Mouse (Mus musculus): Measurements from ENCODE around the gene Wapl. TPM values are rescaled to one million over a fixed set of nuclear protein-coding genes. Genes with fewer than 3 reads are reported as not detected.

Wapl gene
- polyA plus RNA-seq (2012; rRNA removed) = 21.4 and 22.4 TPM in 2 replicates

DNA sequence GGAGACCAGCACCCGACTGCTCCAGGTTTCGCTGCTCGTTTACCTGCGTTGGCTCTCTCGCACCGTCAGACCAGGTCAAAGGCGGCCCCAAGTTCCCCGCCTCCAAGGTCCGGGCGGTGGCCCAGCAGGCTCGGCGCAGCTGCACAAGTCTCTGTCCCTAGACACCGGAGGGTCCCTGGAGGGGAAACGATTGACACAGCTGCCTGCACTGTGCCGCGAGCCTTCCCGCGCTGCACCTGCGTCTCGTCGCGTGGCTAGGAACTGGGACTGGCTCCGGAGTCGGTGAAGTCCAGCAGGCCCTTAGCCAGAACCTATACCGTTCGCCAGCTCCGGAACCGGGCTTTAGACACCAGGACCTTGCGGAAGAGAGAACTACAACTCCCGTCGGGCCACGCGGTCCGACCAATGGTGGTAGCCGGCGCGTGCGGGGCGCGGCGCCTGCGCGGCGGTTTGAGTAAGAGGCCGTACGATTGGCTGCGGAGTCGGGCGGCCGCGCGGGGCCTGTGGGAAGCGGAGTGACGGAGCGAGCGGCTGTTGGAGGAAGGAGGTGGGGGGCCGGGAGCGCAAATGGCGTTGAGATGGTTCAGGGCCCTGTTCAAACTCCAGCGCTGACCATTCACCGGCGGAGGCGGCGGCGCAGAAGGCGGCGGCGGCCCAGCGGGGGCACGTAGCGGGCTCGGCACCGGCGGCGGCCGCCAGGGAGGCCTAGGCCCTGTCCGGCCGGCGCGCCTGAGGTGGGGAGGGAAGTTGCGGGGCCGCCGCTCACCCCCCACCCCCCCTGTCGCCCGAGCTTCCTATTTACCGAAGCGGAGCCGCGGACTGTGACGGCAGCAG is at the start of gene Wapl:
Wapl (plus strand) TSS at position 534 of the 834 bp plus-strand sequence.
- Histone ChIP-seq H3K27me3 (ENCODE audit: control insufficient read depth, insufficient read depth, low read length) (no peaks in the 10 kb centered on the region), H3K4me3 (replicated peaks; ENCODE audit: insufficient read depth, low read depth, low read length) (peak within 1 kb of the TSS; percentile 81), H3K27ac (ENCODE audit: insufficient read depth, low read length) (peak within 1 kb of the TSS; percentile 78), H3K4me1 (ENCODE audit: control insufficient read depth, insufficient read depth, low read length) (no peaks in the 10 kb centered on the region)
- TF ChIP-seq CTCF (IDR thresholded peaks at IDR 0.05; ENCODE audit: borderline replicate concordance, insufficient read depth, low read depth, low read length) (no peak), POLR2A (IDR thresholded peaks at IDR 0.05; ENCODE audit: borderline replicate concordance, insufficient read depth, low read length) (peak; percentile 70)
- DNase-seq = peak; percentile 97 to 98
- WGBS = under 1% methylated on average over 82 of the region's 90 CpGs

DNA sequence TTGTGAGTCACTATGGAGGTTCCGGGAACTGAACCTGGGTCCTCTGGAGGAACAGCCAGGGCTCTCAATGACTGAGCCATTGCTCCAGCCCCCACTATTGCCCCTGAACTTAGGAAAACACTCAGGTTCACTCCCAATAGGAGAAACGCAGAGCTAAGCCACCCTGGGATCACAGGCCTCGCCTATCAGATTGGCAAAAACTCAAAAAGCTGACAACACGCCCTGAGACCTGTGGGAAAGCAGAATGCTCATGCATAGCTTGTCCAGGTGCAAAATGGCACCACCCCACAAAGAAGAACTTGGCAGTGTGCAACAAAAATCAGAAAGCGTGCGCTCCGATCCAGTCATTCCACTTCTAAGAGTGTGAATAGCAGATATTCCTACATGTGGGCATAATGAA is 46.9 kb upstream of the Wapl start:
- WGBS = 81% methylated on average over 7 of the region's 7 CpGs
- no peaks in the 10 kb centered on the region for H3K4me1 ChIP-seq (ENCODE audit: control insufficient read depth, insufficient read depth, low read length)
- H3K27ac ChIP-seq (ENCODE audit: insufficient read depth, low read length) = no peak overlapping the region
- TF ChIP-seq POLR2A (IDR thresholded peaks at IDR 0.05; ENCODE audit: borderline replicate concordance, insufficient read depth, low read length) = no peak
- no peak for TF ChIP-seq CTCF (IDR thresholded peaks at IDR 0.05; ENCODE audit: borderline replicate concordance, insufficient read depth, low read depth, low read length)
- no peak for DNase-seq
- no peaks in the 10 kb centered on the region for H3K27me3 ChIP-seq (ENCODE audit: control insufficient read depth, insufficient read depth, low read length)
- no peak overlapping the region for H3K4me3 ChIP-seq (replicated peaks; ENCODE audit: insufficient read depth, low read depth, low read length)

- TF ChIP-seq POLR2A (IDR thresholded peaks at IDR 0.05; ENCODE audit: borderline replicate concordance, insufficient read depth, low read length) = no peak
- TF ChIP-seq CTCF (IDR thresholded peaks at IDR 0.05; ENCODE audit: borderline replicate concordance, insufficient read depth, low read depth, low read length) = no peak
- WGBS = 72% methylated on average over 10 of the region's 10 CpGs
- Histone ChIP-seq H3K4me3 (replicated peaks; ENCODE audit: insufficient read depth, low read depth, low read length) (no peak overlapping the region), H3K4me1 (ENCODE audit: control insufficient read depth, insufficient read depth, low read length) (no peaks in the 10 kb centered on the region), H3K27ac (ENCODE audit: insufficient read depth, low read length) (no peak overlapping the region), H3K27me3 (ENCODE audit: control insufficient read depth, insufficient read depth, low read length) (no peaks in the 10 kb centered on the region)
- no peak for DNase-seq
Measured at GRCm38 (mm10) chr14:34632722-34633448, 40.8 kb upstream of the Wapl start.

DNA sequence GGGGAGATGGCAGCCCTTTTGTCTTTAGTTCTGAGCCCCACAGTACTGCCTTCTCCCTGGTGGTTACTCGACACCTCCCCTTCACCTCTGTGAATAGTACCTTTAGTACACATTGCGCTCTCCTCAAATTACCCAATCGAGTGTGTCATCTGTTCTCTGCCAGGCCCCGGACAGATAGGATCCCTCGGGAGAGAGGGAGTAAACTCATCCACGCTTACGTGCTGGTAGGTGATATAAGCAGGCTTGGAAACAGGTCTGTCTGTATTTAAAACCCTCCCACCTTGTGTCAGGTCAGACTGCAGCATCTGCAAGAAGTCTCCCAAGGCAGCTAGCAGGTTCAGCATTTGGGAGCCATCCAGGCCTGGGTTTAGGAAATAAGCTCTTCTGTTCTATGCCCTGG is 38.5 kb upstream of the Wapl start:
- TF ChIP-seq CTCF (IDR thresholded peaks at IDR 0.05; ENCODE audit: borderline replicate concordance, insufficient read depth, low read depth, low read length) (no peak), POLR2A (IDR thresholded peaks at IDR 0.05; ENCODE audit: borderline replicate concordance, insufficient read depth, low read length) (no peak)
- no peak overlapping the region for H3K4me3 ChIP-seq (replicated peaks; ENCODE audit: insufficient read depth, low read depth, low read length)
- no peak overlapping the region for H3K27ac ChIP-seq (ENCODE audit: insufficient read depth, low read length)
- no peaks in the 10 kb centered on the region for H3K27me3 ChIP-seq (ENCODE audit: control insufficient read depth, insufficient read depth, low read length)
- 46% methylated on average over 7 of the region's 7 CpGs for WGBS
- DNase-seq = no peak
- no peaks in the 10 kb centered on the region for H3K4me1 ChIP-seq (ENCODE audit: control insufficient read depth, insufficient read depth, low read length)

GRCm38 (mm10) chr14:34635721-34636120 is 38.0 kb upstream of the Wapl start:
- Histone ChIP-seq H3K4me1 (ENCODE audit: control insufficient read depth, insufficient read depth, low read length) (no peaks in the 10 kb centered on the region), H3K27ac (ENCODE audit: insufficient read depth, low read length) (no peak overlapping the region), H3K4me3 (replicated peaks; ENCODE audit: insufficient read depth, low read depth, low read length) (no peak overlapping the region), H3K27me3 (ENCODE audit: control insufficient read depth, insufficient read depth, low read length) (no peaks in the 10 kb centered on the region)
- 89% methylated on average over 6 of the region's 6 CpGs for WGBS
- no peak for DNase-seq
- TF ChIP-seq POLR2A (IDR thresholded peaks at IDR 0.05; ENCODE audit: borderline replicate concordance, insufficient read depth, low read length) = no peak
- no peak for TF ChIP-seq CTCF (IDR thresholded peaks at IDR 0.05; ENCODE audit: borderline replicate concordance, insufficient read depth, low read depth, low read length)

DNA sequence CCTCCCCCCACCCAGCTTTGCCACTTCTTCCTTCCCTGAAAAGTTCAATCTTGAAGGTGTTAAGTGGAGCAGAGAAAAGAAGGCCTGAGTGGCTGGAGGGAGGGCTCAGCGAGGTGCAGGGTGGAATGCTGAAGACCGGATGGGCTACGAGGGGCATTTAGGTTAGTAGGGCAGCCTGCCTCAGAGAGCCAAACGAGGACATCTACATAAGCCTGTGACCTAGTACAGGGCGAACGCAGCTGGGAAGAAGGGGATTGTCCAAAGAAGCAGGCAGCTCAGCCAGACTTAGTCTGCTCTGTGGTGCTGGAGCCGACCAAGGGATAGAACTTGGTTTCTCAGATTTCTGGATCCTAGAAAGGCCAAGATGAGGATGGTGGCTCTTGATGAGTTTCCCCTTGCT is 29.6 kb upstream of the Wapl start:
- Histone ChIP-seq H3K4me3 (replicated peaks; ENCODE audit: insufficient read depth, low read depth, low read length) (no peak overlapping the region), H3K4me1 (ENCODE audit: control insufficient read depth, insufficient read depth, low read length) (no peaks in the 10 kb centered on the region), H3K27me3 (ENCODE audit: control insufficient read depth, insufficient read depth, low read length) (no peaks in the 10 kb centered on the region), H3K27ac (ENCODE audit: insufficient read depth, low read length) (no peak overlapping the region)
- DNase-seq = no peak
- 79% methylated on average over 7 of the region's 7 CpGs for WGBS
- TF ChIP-seq CTCF (IDR thresholded peaks at IDR 0.05; ENCODE audit: borderline replicate concordance, insufficient read depth, low read depth, low read length) = no peak
- TF ChIP-seq POLR2A (IDR thresholded peaks at IDR 0.05; ENCODE audit: borderline replicate concordance, insufficient read depth, low read length) = no peak

DNA sequence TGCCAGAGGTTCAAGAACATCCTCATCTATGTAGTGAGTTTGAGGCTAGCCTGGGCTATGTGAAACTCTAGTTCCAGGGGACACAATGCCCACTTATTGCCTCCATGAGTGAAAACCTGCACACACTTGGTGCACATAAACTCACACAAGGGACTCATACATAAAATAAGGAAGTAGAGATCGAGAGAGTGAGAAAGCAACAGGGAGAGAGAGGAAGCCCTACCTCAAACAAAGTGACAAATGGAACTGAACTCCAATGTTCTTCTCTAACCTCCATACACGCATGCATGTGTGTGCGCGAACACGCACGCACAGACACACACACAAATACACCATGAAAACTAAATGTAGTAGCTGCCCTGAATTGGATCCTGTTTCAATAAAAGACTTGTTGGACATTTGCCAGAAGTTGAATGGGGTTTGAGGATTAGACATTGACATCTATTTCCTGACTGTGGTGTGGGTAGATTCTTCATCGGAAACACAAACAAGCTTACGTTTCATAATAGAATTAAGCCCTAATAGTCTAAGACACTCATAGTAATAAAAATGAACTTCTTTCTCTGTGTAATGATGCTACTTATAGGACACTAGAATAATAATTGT is 25.8 kb upstream of the Wapl start:
- DNase-seq = no peak
- no peaks in the 10 kb centered on the region for H3K27me3 ChIP-seq (ENCODE audit: control insufficient read depth, insufficient read depth, low read length)
- WGBS = 84% methylated on average over 8 of the region's 8 CpGs

More for the DNA sequence above, 25.8 kb upstream of the Wapl start:
- TF ChIP-seq POLR2A (IDR thresholded peaks at IDR 0.05; ENCODE audit: borderline replicate concordance, insufficient read depth, low read length) (no peak), CTCF (IDR thresholded peaks at IDR 0.05; ENCODE audit: borderline replicate concordance, insufficient read depth, low read depth, low read length) (no peak)
- H3K27ac ChIP-seq (ENCODE audit: insufficient read depth, low read length) = no peak overlapping the region
- H3K4me1 ChIP-seq (ENCODE audit: control insufficient read depth, insufficient read depth, low read length) = no peaks in the 10 kb centered on the region
- H3K4me3 ChIP-seq (replicated peaks; ENCODE audit: insufficient read depth, low read depth, low read length) = no peak overlapping the region
